Mouse (Mus musculus) brain, embryonic 14.5 days (tissue): ENCODE measurements around the gene Galnt15.

Experiments
- CTCF ChIP-seq: fragments of 200-500 bp; IDR thresholded peaks from 2 replicates; pipeline ENCODE4 v1.5.1; 2012; ENCODE audit warnings: inconsistent platforms, mild to moderate bottlenecking, moderate library complexity, borderline replicate concordance; ENCODE audit not compliant: insufficient read depth, insufficient read length; ENCODE audit errors: extremely low read depth
- POLR2A ChIP-seq: fragments of 200-500 bp; IDR thresholded peaks from 2 replicates; pipeline ENCODE4 v1.6.1; 2012; ENCODE audit warnings: mild to moderate bottlenecking, inconsistent platforms, borderline replicate concordance; ENCODE audit not compliant: poor library complexity, insufficient read depth, insufficient read length, severe bottlenecking; ENCODE audit errors: extremely low read depth

DNA sequence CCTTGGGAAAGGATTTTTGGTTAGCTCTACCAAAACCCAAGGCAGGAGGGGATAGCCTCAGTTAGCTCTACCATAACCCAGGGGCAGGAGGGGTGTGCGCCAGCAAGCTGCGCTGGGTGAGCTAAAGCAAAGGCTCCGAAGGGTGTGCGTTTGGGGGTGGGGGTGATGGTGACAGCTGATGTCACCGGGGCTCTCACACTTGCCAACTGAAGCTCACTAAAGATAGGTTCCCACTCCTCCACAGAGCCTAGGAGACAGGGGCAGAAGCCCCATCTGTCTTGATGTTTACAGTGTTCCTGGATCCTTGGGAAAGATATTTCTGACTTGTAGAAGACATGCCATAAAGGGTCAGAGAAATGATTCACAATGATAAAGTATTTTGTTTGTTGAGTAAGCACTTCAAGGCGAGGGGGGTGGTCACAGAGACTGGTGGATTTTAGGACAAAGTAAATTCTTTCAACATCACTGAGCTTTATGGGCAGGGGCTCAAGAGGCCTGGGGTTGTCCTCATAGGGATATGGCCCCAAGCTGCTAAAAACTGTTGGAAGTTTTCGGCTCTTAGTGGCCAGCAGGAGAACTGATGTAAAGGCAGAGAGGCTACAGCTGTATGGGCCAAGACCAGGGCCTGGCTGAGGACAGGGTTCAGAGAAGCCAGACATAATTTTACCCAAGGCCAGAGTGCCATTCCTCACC is 24.7 kb upstream of the Galnt15 start:
- no peak for TF ChIP-seq CTCF
- TF ChIP-seq POLR2A = no peak
